8 mouse cellular contexts compared by ENCODE assay signal in the genomic region with DNA sequence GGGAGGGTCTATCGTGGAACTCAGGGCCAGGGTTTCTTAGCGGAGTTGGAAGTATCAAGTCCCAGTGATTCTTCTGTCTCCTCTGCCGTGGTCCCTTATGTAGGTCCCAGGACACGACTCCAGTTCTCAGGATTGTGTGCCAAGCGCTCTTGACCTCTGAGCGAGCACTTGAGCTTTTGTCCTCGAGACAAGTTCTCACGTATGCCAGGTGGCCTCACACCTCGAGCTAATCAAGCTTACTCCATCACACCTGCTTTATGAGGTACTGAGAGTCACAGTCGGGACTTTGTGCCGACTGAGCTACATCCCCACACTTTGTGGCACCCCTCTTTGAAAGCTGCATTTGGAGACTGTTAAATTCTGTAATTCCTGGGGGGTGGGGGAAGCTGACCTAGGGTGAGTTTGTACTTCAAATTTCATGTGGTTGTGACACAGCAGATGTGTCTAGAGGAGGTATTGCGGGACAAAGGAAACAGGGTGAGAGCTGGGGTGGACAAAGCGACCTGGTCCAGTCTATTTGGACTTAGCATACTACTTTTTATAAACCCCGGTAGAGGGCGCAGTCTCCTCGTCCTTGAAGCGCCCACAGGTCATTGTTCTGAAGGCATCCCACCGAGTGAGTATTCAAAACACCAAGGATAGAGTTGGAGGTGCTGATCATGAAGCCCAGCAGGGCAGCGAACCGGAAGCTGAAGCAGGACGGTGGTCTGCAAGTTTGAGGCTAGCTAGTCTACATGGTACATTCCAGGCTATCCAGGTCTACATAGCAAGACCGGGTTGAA. TPM values are rescaled to one million over a fixed set of nuclear protein-coding genes. Genes with fewer than 3 reads are reported as not detected.
DNase-seq lines count a peak whose midpoint lies in the region; ATAC-seq and TF ChIP-seq lines count a peak whose summit lies in the region.

No protein-coding gene starts in this region.

- no peaks in the 10 kb centered on the region; the same call in 1 of the 2 replicates for H3K79me2 ChIP-seq in MEL (ENCODE audit: control insufficient read depth, insufficient read depth, low read length, poor library complexity)

- H3K27me3 ChIP-seq in MEL (ENCODE audit: control insufficient read depth in 1 of 2, insufficient read depth in 2 of 2, low read length in 2 of 2) = no peaks in the 10 kb centered on the region
- no peaks in the 10 kb centered on the region for H3K27me3 ChIP-seq in intestine, embryonic 14.5 days (replicated peaks; ENCODE audit: control insufficient read depth, insufficient read depth, low read length)
- no peaks in the 10 kb centered on the region for H3K27me3 ChIP-seq in liver, embryonic 15.5 days

- H3K4me3 ChIP-seq in MEL (ENCODE audit: control insufficient read depth in 1 of 2, insufficient read depth in 1 of 2, low read depth in 2 of 2, low read length in 2 of 2) = peak overlapping the region; percentile 13 to 36
- H3K4me3 ChIP-seq in intestine, embryonic 14.5 days (ENCODE audit: low read depth, low read length) = no peak overlapping the region
- no peak overlapping the region for H3K4me3 ChIP-seq in liver, embryonic 15.5 days (replicated peaks)

- DNase-seq in 3134 (ENCODE audit: extremely low read depth, insufficient read length, low spot score) (peak; percentile 13), MEL (ENCODE audit: low read depth, low spot score) (peak; percentile 93)
- DNase-seq in cerebellum, postnatal 10 days = peak; percentile 82 to 87
- DNase-seq in intestine, embryonic 14.5 days (ENCODE audit: low spot score) = peak; percentile 73
- peak; percentile 61 for DNase-seq in neural tube, embryonic 10.5 days (ENCODE audit: extremely low spot score, low spot score)
- peak; percentile 33 to 73 for DNase-seq in thymus, postnatal 10 days (ENCODE audit: low spot score in 2 of 2)

- no peak overlapping the region for H3K27ac ChIP-seq in MEL (ENCODE audit: control insufficient read depth, low read depth, low read length)
- H3K27ac ChIP-seq in intestine, embryonic 14.5 days (ENCODE audit: low read depth) = no peak overlapping the region
- no peak overlapping the region for H3K27ac ChIP-seq in liver, embryonic 15.5 days (replicated peaks)

- no peak for TF ChIP-seq POLR2A in MEL (IDR thresholded peaks at IDR 0.05; ENCODE audit: control insufficient read depth in 1 of 2, insufficient read depth in 1 of 2, low read depth in 1 of 2, low read length in 2 of 2, poor library complexity in 1 of 2)

- WGBS in intestine, embryonic 14.5 days = 37% methylated on average over 22 of the region's 22 CpGs
- 29% methylated on average over 22 of the region's 22 CpGs for WGBS in liver, embryonic 15.5 days (ENCODE audit: insufficient replicate concordance)

- no peak overlapping the region for H3K4me2 ChIP-seq in intestine, embryonic 14.5 days (ENCODE audit: low read length)
- H3K4me2 ChIP-seq in liver, embryonic 15.5 days = 0 out of 2 replicates have a peak overlapping the region, but pooled peaks have one; percentile 18

- peak; percentile 77 to 95 (median 88) for TF ChIP-seq CTCF in MEL (IDR thresholded peaks at IDR 0.05 in 2 of 3, conservative IDR thresholded peaks at IDR 0.05 in 1 of 3; ENCODE audit: control insufficient read depth in 1 of 3, insufficient read depth in 1 of 3, low read depth in 2 of 3, low read length in 3 of 3, poor library complexity in 1 of 3, severe bottlenecking in 1 of 3)

- no peak for TF ChIP-seq EP300 in MEL (IDR thresholded peaks at IDR 0.05; ENCODE audit: low read depth in 1 of 2, low read length in 2 of 2)

- peaks cover 0 to 17% of the 10 kb centered on the region in 2 experiments; a peak in 2 of 4 replicates for H3K36me3 ChIP-seq in MEL (ENCODE audit: control insufficient read depth in 1 of 2, insufficient read depth in 2 of 2, low read length in 2 of 2)
- H3K36me3 ChIP-seq in intestine, embryonic 14.5 days (ENCODE audit: control insufficient read depth, insufficient read depth, low read length) = no peaks in the 10 kb centered on the region
- H3K36me3 ChIP-seq in liver, embryonic 15.5 days (replicated peaks) = 0 out of 2 replicates have a peak, but pooled peaks cover 2% of the 10 kb centered on the region

- H3K4me1 ChIP-seq in MEL (ENCODE audit: control insufficient read depth in 1 of 2, insufficient read depth in 2 of 2, low read length in 2 of 2) = peaks cover 0 to 32% of the 10 kb centered on the region in 2 experiments
- H3K4me1 ChIP-seq in intestine, embryonic 14.5 days (replicated peaks; ENCODE audit: control insufficient read depth, insufficient read depth, low read length) = peaks cover 20% of the 10 kb centered on the region
- peaks cover 38% of the 10 kb centered on the region for H3K4me1 ChIP-seq in liver, embryonic 15.5 days (replicated peaks)

- peak; percentile 98 for TF ChIP-seq RAD21 in MEL (IDR thresholded peaks at IDR 0.05; ENCODE audit: low read depth, low read length)

- ATAC-seq in granulocyte monocyte progenitor cell, adult 5-6 weeks (replicated peaks; ENCODE audit: poor library complexity, severe bottlenecking) = peak; percentile 66
- peak; percentile 63 for ATAC-seq in intestine, embryonic 14.5 days (replicated peaks; ENCODE audit: low FRiP score, low TSS enrichment, low read depth)
- peak; percentile 21; the same call in 1 of the 2 replicates for ATAC-seq in liver, embryonic 15.5 days (ENCODE audit: insufficient read depth)

- H3K9me3 ChIP-seq in MEL (replicated peaks; ENCODE audit: insufficient read depth, low read length) = no peaks in the 10 kb centered on the region
- H3K9me3 ChIP-seq in intestine, embryonic 14.5 days (ENCODE audit: control insufficient read depth, low read length) = no peaks in the 10 kb centered on the region
- no peaks in the 10 kb centered on the region for H3K9me3 ChIP-seq in liver, embryonic 15.5 days (replicated peaks)

- H3K9ac ChIP-seq in MEL (ENCODE audit: control insufficient read depth, low read depth, low read length, poor library complexity, severe bottlenecking) = peak overlapping the region; percentile 44
- H3K9ac ChIP-seq in intestine, embryonic 14.5 days (ENCODE audit: low read length) = no peak overlapping the region
- H3K9ac ChIP-seq in liver, embryonic 15.5 days = no peak overlapping the region

TF ChIP-seq in MEL, 35 proteins besides CTCF, POLR2A, EP300 and RAD21 (continues in another document):
- no peak for TF ChIP-seq MAFK (IDR thresholded peaks at IDR 0.05; ENCODE audit: borderline replicate concordance, low read depth, low read length)
- no peak for TF ChIP-seq USF2 (IDR thresholded peaks at IDR 0.05; ENCODE audit: borderline replicate concordance in 1 of 2, insufficient read depth in 1 of 2, low read depth in 1 of 2, low read length in 2 of 2)
- TF ChIP-seq GABPA (IDR thresholded peaks at IDR 0.05; ENCODE audit: low read depth, low read length) = no peak
- no peak for TF ChIP-seq POLR2AphosphoS5 (IDR thresholded peaks at IDR 0.05; ENCODE audit: borderline replicate concordance, low read depth, low read length)
- no peak for TF ChIP-seq KAT2A (conservative IDR thresholded peaks at IDR 0.05; ENCODE audit: low read depth, low read length)
- TF ChIP-seq ZKSCAN1 (IDR thresholded peaks at IDR 0.05; ENCODE audit: low read depth, low read length) = no peak
- TF ChIP-seq ZC3H11A (IDR thresholded peaks at IDR 0.05; ENCODE audit: low read depth, low read length) = peak; percentile 97
- no peak for TF ChIP-seq MYC (IDR thresholded peaks at IDR 0.05; ENCODE audit: low read depth, low read length)
- TF ChIP-seq USF1 (IDR thresholded peaks at IDR 0.05; ENCODE audit: low read depth, low read length) = no peak
- TF ChIP-seq MXI1 (IDR thresholded peaks at IDR 0.05; ENCODE audit: low read depth, low read length) = no peak
- TF ChIP-seq TAL1 (IDR thresholded peaks at IDR 0.05; ENCODE audit: low read length) = no peak
- 0 out of 2 replicates have a peak, but pooled peaks have one; percentile 12 for TF ChIP-seq GATA1 (IDR thresholded peaks at IDR 0.05; ENCODE audit: low read depth, low read length)
- TF ChIP-seq UBTF (IDR thresholded peaks at IDR 0.05; ENCODE audit: borderline replicate concordance, insufficient read depth, low read depth, low read length) = no peak
- TF ChIP-seq NRF1 (IDR thresholded peaks at IDR 0.05; ENCODE audit: insufficient read depth, low read depth, low read length, poor library complexity, severe bottlenecking) = no peak
- TF ChIP-seq POLR2AphosphoS2 (IDR thresholded peaks at IDR 0.05; ENCODE audit: low read length) = no peak
- peak; percentile 48; the same call in 1 of the 2 replicates for TF ChIP-seq BHLHE40 (IDR thresholded peaks at IDR 0.05; ENCODE audit: borderline replicate concordance, low read depth, low read length)
- no peak for TF ChIP-seq TBP (IDR thresholded peaks at IDR 0.05; ENCODE audit: low read depth, low read length)
- no peak for TF ChIP-seq ZMIZ1 (IDR thresholded peaks at IDR 0.05; ENCODE audit: low read depth, low read length)
- TF ChIP-seq MAX (IDR thresholded peaks at IDR 0.05; ENCODE audit: low read length) = no peak
- 0 out of 2 replicates have a peak, but pooled peaks have one; percentile 37 for TF ChIP-seq HCFC1 (IDR thresholded peaks at IDR 0.05; ENCODE audit: low read depth, low read length)
- peak; percentile 96 for TF ChIP-seq SMC3 (IDR thresholded peaks at IDR 0.05; ENCODE audit: low read depth, low read length)
- no peak for TF ChIP-seq NELFE (IDR thresholded peaks at IDR 0.05; ENCODE audit: low read depth, low read length)
- 0 out of 2 replicates have a peak, but pooled peaks have one; percentile 11 for TF ChIP-seq RCOR1 (IDR thresholded peaks at IDR 0.05; ENCODE audit: low read depth, low read length)
- TF ChIP-seq JUND (IDR thresholded peaks at IDR 0.05; ENCODE audit: low read depth, low read length) = no peak
- 0 out of 2 replicates have a peak, but pooled peaks have one; percentile 36 for TF ChIP-seq ELF1 (IDR thresholded peaks at IDR 0.05; ENCODE audit: low read depth, low read length)
- TF ChIP-seq SIN3A (IDR thresholded peaks at IDR 0.05; ENCODE audit: low read length) = peak; percentile 77
- TF ChIP-seq TCF12 (IDR thresholded peaks at IDR 0.05; ENCODE audit: low read depth, low read length) = no peak
- TF ChIP-seq ZNF384 (IDR thresholded peaks at IDR 0.05; ENCODE audit: low read depth, low read length) = 0 out of 2 replicates have a peak, but pooled peaks have one; percentile 6

RNA-seq across cellular contexts. Expression of a gene that starts 8.2 kb away (rescaled TPM):
- 14.3 and 18.0 TPM in 2 replicates for total RNA-seq in MEL (2012; rRNA removed)
- polyA plus RNA-seq in MEL (2012; ENCODE audit: insufficient read depth in 1 of 2, insufficient read length in 2 of 2, low read depth in 1 of 2, low replicate concordance in 2 of 2, missing spikeins in 1 of 2) = 10 to 100 TPM in 1 of 2 experiments, not detected in 1; 38.2 TPM
- 7.8 and 10.3 TPM in 2 replicates for total RNA-seq in granulocyte monocyte progenitor cell, adult 5-6 weeks (2014; fragmentation: Nextera tagmentation)
- 9.0 and 10.6 TPM in 2 replicates for total RNA-seq in granulocyte monocyte progenitor cell, adult 5-6 weeks (2017)
- polyA plus RNA-seq in intestine, embryonic 14.5 days (2014; fragmentation: Nextera tagmentation; extraction: Ambion mirVana) = 21.2 and 23.9 TPM in 2 replicates
- 7.2 and 8.1 TPM in 2 replicates for polyA plus RNA-seq in liver, embryonic 15.5 days (2015; fragmentation: Nextera tagmentation; extraction: Ambion mirVana)

Comparison
In these comparisons a context has a peak if more than half of its experiments do, and no peak if none do; other contexts are left out.
1. DNase-seq: peak in every context shown above with its lines; median percentile 93 in MEL; 84 in cerebellum, postnatal 10 days; 73 in intestine, embryonic 14.5 days; 61 in neural tube, embryonic 10.5 days; 53 in thymus, postnatal 10 days; 13 in 3134.
2. H3K4me3 ChIP-seq: peak in MEL (2 of 2); none in intestine, embryonic 14.5 days (single experiment) and liver, embryonic 15.5 days (single experiment).
3. Peak in every context shown above with its lines, with median percentiles within 50 percentile points of each other: ATAC-seq.